Mouse (Mus musculus): Measurements from ENCODE around the gene Shbg.
"Not testable (repeated sequence)": the region's sequence is repeated elsewhere in the genome, so short reads cannot be mapped to it uniquely, and the experiment has no call there.

Gene Shbg

DNA sequence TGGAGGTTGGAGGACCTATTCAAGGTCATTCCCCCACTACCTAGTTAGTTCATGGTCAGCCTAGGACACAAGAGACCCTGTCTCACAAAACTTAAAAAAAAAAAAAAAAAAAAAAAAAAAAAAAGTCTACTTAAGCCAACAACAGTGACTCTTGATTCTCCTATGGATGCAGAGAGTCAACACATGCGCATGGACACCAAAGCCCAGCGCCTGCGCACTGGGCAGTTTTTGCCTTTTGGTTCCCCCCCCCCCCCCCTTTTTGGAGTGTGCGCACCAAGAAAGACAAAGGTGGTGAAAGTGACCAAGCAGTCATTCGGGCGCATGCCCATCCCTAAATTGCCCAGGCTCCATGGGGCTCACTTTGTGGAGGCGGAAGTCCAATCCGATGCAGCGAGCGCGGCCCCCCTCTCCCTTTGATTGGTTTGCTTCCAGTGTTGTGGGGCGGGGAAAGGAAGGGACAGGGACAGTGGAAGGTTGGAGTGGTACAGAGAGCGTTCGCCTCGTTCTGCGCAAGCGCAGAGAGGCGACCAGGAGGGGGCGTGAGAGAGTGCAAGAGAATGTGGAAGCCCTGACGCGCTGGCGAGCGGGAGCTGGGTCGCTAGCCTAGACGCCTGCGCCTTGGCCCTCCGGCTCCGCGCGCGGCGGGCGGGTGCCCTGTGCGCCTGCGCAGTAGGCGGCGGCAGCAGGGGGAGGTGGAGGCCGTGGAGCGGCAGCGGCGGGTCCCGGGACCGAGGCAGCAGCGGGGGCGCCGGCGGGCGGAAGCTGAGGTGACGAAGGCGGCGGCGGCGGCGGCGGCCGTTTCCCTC is 14.8 kb upstream of the Shbg start, which contains the start of gene Fxr2:
Gene Fxr2 (plus strand): TSS at position 707 of the 806 bp plus-strand sequence.
- DNase-seq (ENCODE audit: low spot score in 2 of 2): peak; percentile 100

- DNase-seq (ENCODE audit: low spot score in 2 of 2): no peak
These were observed 12.1 kb upstream of the Shbg start for GRCm38 (mm10) chr11:69629802-69630201.

DNA sequence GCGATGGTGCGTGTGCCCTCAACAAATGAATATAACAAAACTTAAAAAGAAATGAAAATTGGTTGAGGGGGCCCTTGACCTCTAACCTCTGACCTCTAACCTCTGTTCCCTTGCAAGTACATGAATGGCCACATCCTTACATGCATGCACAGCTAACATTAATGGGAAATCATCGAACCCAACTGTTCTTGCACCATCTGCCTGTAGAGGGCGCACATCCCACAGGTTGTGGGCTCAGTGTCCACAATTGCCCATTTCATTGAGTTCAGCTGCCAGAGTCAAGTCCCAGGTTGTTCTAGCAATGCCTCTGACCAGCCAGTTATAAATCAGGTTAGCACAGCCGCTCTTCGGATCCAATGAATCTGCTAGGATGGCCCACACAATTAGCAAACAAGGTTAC is 10.6 kb upstream of the Shbg start:
- peak in 1 of 2 experiments; percentile 62 for DNase-seq (ENCODE audit: low spot score in 2 of 2)

DNA sequence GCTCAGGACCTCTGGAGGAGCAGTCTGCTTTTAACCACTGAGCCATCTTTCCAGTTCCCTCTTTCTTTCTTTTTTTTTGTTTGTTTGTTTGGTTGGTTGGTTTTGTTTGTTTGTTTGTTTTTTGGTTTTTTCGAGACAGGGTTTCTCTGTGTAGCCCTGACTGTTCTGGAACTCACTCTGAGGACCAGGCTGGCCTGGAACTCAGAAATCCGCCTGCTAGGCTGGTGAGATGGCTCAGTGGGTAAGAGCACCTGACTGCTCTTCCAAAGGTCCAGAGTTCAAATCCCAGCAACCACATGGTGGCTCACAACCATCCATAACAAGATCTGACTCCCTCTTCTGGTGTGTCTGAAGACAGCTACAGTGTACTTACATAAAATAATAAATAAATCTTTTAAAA is 6.6 kb upstream of the Shbg start:
- DNase-seq (ENCODE audit: low spot score in 2 of 2): not testable (repeated sequence)

- DNase-seq (ENCODE audit: low spot score in 2 of 2): no peak
These were observed 5.3 kb upstream of the Shbg start for GRCm38 (mm10) chr11:69623006-69623405.

DNA sequence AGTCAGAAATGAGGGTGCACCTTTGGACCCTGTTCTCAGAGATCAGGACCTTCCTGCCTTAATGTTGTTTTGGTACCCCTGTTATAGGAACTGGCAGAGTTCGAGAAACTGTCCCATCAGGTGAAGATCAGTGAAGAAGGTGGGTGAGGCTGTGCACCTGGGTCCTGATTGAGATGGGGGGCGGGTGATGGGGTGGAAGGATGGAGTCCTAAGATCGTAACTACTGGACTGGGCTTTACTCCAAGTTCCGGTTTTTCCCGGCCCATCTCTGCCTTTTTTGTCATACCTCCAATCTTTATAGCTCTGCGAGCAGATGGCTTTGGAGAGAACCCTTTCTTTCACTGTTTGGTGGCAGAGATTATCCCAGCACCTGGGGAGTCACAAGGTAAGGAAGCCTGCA is 4.7 kb upstream of the Shbg start:
- no peak for DNase-seq (ENCODE audit: low spot score in 2 of 2)

GRCm38 (mm10) chr11:69621571-69622268 is 4.0 kb upstream of the Shbg start, which contains the start of gene Sat2:
Gene Sat2, plus strand, starts transcription at chr11:69622024.
- peak in 1 of 2 experiments; percentile 52 for DNase-seq (ENCODE audit: low spot score in 2 of 2)

- DNase-seq (ENCODE audit: low spot score in 2 of 2): no peak
These were observed 2.8 kb upstream of the Shbg start for GRCm38 (mm10) chr11:69620394-69621081.

DNA sequence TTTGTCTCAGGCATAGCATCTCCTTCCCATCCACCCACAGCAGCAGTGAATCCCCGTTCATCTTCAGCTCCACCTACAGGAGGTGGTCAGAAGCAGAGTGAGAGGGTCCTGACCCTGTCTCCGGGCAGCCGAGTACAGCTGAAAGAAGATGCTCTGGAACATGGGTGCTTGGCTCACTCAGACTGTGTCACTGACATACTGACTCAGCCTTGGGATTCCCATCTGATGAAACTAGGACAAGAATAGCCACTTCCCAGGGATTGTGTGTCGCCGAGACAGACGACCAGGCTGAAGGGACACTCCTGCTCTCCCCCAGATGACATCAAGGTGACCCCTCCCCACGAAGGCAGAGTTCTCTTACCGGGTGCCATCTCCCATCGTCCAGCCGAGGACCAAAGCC is 924 bp downstream of the Shbg start:
- no peak for DNase-seq (ENCODE audit: low spot score in 2 of 2)

DNA sequence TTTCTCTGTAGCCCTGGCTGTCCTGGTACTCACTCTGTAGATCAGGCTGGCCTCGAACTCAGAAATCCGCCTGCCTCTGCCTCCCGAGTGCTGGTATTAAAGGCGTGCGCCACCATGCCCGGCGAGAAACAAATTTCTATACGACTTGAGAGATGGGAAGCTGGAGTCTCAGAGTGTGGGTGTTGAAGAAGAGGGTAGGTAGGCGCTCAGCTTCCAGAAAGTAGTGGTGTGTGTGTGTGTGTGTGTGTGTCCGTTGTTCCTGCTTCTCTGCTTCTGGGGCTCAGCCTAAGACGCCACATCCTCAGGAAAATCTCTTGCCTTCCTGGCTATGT is 3.5 kb downstream of the Shbg start:
- not testable (repeated sequence) for DNase-seq (ENCODE audit: low spot score in 2 of 2)

- DNase-seq (ENCODE audit: low spot score in 2 of 2): peak; percentile 61 to 79
These were observed 4.0 kb downstream of the Shbg start for GRCm38 (mm10) chr11:69613553-69614256.

GRCm38 (mm10) chr11:69610899-69611298 is 6.8 kb downstream of the Shbg start:
- DNase-seq (ENCODE audit: low spot score in 2 of 2): peak in 1 of 2 experiments; percentile 48

GRCm38 (mm10) chr11:69609416-69609815 is 8.3 kb downstream of the Shbg start:
- no peak for DNase-seq (ENCODE audit: low spot score in 2 of 2)

DNA sequence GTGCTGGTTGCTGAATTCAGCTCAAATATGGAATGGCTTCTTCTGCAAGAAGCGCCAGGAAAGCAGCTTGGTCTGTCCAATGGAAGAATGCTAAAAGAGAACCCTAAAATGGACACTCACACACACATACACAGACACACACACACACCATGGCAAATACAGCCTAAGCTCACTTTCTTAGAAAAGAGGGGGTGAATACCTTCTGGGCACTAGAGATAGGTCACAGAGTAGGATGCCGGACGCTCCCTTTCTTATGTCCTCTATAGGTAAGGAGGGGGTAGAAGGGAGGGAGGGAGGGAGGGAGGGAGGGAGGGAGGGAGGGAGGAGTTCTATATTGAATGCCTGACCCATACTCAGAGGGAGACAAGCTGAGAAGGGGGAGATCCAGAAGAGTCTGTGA is 9.2 kb downstream of the Shbg start:
- DNase-seq (ENCODE audit: low spot score in 2 of 2): no peak

DNA sequence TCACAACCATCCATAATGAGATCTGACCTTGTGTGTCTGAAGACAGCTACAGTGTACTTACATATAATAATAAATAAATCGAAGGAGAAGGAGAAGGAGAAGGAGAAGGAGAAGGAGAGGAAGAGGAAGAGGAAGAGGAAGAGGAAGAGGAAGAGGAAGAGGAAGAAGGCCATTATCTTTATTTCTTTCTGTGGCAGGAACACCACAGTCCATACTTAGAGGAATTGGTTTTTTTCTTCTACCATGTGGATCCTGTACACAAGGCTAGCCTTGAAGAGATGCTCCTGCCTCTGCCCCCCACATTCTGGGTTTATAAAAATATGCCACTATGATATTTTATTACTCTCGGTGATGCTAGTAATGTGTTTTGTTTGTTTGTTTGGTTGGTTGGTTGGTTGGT is 10.9 kb downstream of the Shbg start:
- DNase-seq (ENCODE audit: low spot score in 2 of 2): no peak

DNA sequence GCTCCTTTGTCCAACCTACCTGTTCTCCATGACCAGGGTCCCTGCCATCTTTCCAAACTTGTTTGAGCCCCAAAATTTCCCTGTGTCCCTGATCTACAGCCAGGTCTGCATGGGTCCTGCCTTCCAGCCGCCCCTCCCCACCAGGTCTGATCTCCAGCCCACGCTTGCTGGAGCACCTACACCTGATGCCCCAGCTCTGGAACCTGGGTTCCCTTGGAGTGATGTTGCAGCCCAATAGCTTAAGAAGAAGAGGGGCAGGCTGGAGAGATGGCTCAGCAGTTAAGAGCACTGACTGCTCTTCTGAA is 11.3 kb downstream of the Shbg start:
- no peak for DNase-seq (ENCODE audit: low spot score in 2 of 2)

DNA sequence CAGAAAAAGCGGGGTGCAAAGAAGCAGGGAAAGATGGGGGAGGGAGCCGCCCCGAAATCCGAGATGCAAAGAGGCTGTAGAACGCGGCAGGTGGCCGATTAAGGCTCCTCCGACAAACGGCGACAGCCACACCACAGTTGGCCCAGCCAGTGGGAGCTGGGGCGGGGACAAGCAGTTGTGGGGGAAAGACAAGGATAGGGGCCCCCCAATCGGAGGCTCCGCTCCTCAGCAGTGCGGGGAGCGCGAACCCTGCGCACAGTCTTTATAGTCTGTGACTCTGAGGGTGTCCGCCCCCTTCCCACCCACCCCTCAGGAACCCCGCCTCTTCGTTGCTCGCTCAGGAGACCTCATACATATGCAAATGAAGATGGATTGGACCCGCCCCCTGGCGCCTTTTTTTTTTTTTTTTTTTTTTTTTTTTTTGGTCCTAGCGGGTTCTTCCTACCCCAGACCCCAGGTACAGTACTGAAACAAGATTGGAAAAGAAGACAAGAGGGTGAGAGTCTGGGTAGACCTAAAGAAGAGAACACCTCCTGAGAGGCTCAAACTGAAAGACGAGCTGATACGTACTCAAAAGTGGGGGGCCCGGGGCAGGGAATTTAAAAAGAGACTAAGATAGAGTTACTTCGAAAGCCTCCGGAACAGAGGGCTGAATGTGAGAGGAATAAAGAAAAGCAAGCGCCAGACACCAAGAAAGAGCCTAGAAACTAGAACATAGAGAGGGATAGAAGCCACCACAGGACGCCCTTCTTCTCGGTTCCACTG is 11.8 kb downstream of the Shbg start, which contains the start of gene Atp1b2:
Gene Atp1b2 (minus strand): TSS at position 217 of the 765 bp plus-strand sequence.
- DNase-seq (ENCODE audit: low spot score in 2 of 2): peak; percentile 76 to 83

- peak in 1 of 2 experiments; percentile 51 for DNase-seq (ENCODE audit: low spot score in 2 of 2)
These were observed 12.7 kb downstream of the Shbg start for GRCm38 (mm10) chr11:69604795-69605664.

GRCm38 (mm10) chr11:69604347-69604746 is 13.4 kb downstream of the Shbg start:
- no peak for DNase-seq (ENCODE audit: low spot score in 2 of 2)

DNA sequence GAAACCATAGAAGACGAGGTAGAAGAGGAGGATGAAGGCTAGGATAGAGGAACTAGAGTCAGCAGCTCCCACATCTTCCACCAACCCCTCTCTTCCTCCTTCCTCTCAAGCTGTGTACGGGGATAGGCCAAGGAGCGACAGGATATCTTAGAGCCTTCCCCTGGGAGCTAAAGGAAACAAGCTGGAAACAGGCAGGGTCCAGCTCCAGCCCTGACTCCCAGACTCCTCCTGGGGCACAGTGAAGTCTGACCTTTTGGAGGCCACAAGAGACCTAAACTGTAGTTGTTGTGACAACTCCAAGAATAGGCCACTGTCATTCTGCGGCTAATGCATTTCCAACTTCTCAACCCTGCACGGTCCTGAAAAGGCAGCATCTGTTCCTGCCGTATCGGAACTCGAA is 14.2 kb downstream of the Shbg start:
- no peak for DNase-seq (ENCODE audit: low spot score in 2 of 2)

Measured in frontal cortex, postnatal 10 days (tissue).